ENCODE assay signal across 21 mouse cellular contexts in genomic region chr1:44167859-44168383, GRCm38 (mm10). TPM values are rescaled to one million over a fixed set of nuclear protein-coding genes. Genes with fewer than 3 reads are reported as not detected.
DNase-seq lines count a peak whose midpoint lies in the region; ATAC-seq and TF ChIP-seq lines count a peak whose summit lies in the region.
"Had no signal": no experiment of that assay in that cellular context is flagged by ENCODE, and none has a peak within 500 bp of the region (broad histone marks: within the 10 kb centered on the region; RNA-seq: fewer than 3 reads in every experiment).

No protein-coding gene starts in this region.

- TF ChIP-seq RAD21 in MEL (IDR thresholded peaks at IDR 0.05; ENCODE audit: low read depth, low read length): no peak

- no peak for ATAC-seq in liver, postnatal 0 days
- ATAC-seq: intestine, embryonic 16.5 days had no signal

- no peak overlapping the region for H3K4me2 ChIP-seq in liver, postnatal 0 days (ENCODE audit: low read depth, low read length)
- H3K4me2 ChIP-seq: heart, embryonic 15.5 days; limb, embryonic 12.5 days; neural tube, embryonic 12.5 days had no signal

- no peaks in the 10 kb centered on the region for H3K9me3 ChIP-seq in liver, postnatal 0 days (ENCODE audit: low read length)
- H3K9me3 ChIP-seq in MEL (replicated peaks; ENCODE audit: insufficient read depth, low read length): no peaks in the 10 kb centered on the region
- peaks cover 14% of the 10 kb centered on the region for H3K9me3 ChIP-seq in embryonic facial prominence, embryonic 10.5 days
- H3K9me3 ChIP-seq: heart, embryonic 15.5 days had no signal

- H3K27me3 ChIP-seq in liver, postnatal 0 days (ENCODE audit: insufficient read depth, low read length): no peaks in the 10 kb centered on the region
- no peaks in the 10 kb centered on the region for H3K27me3 ChIP-seq in MEL (ENCODE audit: control insufficient read depth in 1 of 2, insufficient read depth in 2 of 2, low read length in 2 of 2)
- H3K27me3 ChIP-seq in splenic B cell, adult 2 months (ENCODE audit: control insufficient read depth, insufficient read depth, low read length, poor library complexity, severe bottlenecking): no peaks in the 10 kb centered on the region
- no peaks in the 10 kb centered on the region for H3K27me3 ChIP-seq in embryonic facial prominence, embryonic 10.5 days (replicated peaks; ENCODE audit: low read depth, poor library complexity, severe bottlenecking)
- H3K27me3 ChIP-seq: heart, embryonic 15.5 days; limb, embryonic 12.5 days; neural tube, embryonic 12.5 days had no signal

- no peak for DNase-seq in gastrocnemius, adult 2 months
- no peak for DNase-seq in gastrocnemius, postnatal 10 days
- DNase-seq in liver, postnatal 0 days: no peak
- DNase-seq in liver (no peak), MEL (ENCODE audit: low read depth, low spot score) (peak; percentile 38)
- peak; percentile 6 for DNase-seq in splenic B cell, adult 2 months (ENCODE audit: low read depth, low spot score)
- DNase-seq in embryonic facial prominence, embryonic 10.5 days (ENCODE audit: low spot score): no peak
- no peak for DNase-seq in right cerebral cortex, postnatal 36 days (ENCODE audit: low spot score in 2 of 2)
- DNase-seq: cerebellum, adult 18-20 months; lung, adult 18-20 months; right cerebral cortex, postnatal 25 days; thymus, adult 2 months had no signal

- H3K27ac ChIP-seq in gastrocnemius, adult 2 months: no peak overlapping the region
- no peak overlapping the region for H3K27ac ChIP-seq in liver, postnatal 0 days (ENCODE audit: low read depth)
- no peak overlapping the region for H3K27ac ChIP-seq in MEL (ENCODE audit: control insufficient read depth, low read depth, low read length)
- no peak overlapping the region for H3K27ac ChIP-seq in embryonic facial prominence, embryonic 10.5 days (replicated peaks)
- H3K27ac ChIP-seq: heart, embryonic 15.5 days; limb, embryonic 12.5 days; neural tube, embryonic 12.5 days had no signal

- intact Hi-C loops in gastrocnemius, adult 2 months (cut with DNase I): no loop called here

- no peak overlapping the region for H3K4me3 ChIP-seq in gastrocnemius, adult 2 months
- H3K4me3 ChIP-seq in liver, postnatal 0 days (ENCODE audit: low read depth, low read length): no peak overlapping the region
- no peak overlapping the region for H3K4me3 ChIP-seq in MEL (ENCODE audit: control insufficient read depth in 1 of 2, insufficient read depth in 1 of 2, low read depth in 2 of 2, low read length in 2 of 2)
- no peak overlapping the region for H3K4me3 ChIP-seq in embryonic facial prominence, embryonic 10.5 days
- H3K4me3 ChIP-seq: heart, embryonic 15.5 days; limb, embryonic 12.5 days; neural tube, embryonic 12.5 days had no signal

- no peaks in the 10 kb centered on the region for H3K79me2 ChIP-seq in MEL (ENCODE audit: control insufficient read depth, insufficient read depth, low read length, poor library complexity)

- no peak for TF ChIP-seq POLR2A in MEL (IDR thresholded peaks at IDR 0.05; ENCODE audit: control insufficient read depth in 1 of 2, insufficient read depth in 1 of 2, low read depth in 1 of 2, low read length in 2 of 2, poor library complexity in 1 of 2)

- TF ChIP-seq CTCF in gastrocnemius, adult 2 months (IDR thresholded peaks at IDR 0.05): peak; percentile 34; the same call in 1 of the 2 replicates
- peak; percentile 36 for TF ChIP-seq CTCF in liver, postnatal 0 days (IDR thresholded peaks at IDR 0.05; ENCODE audit: low read depth)
- peak; percentile 9 to 27 (median 21); a peak in 2 of 6 replicates for TF ChIP-seq CTCF in MEL (IDR thresholded peaks at IDR 0.05 in 2 of 3, conservative IDR thresholded peaks at IDR 0.05 in 1 of 3; ENCODE audit: control insufficient read depth in 1 of 3, insufficient read depth in 1 of 3, low read depth in 2 of 3, low read length in 3 of 3, poor library complexity in 1 of 3, severe bottlenecking in 1 of 3)

- no peak for TF ChIP-seq EP300 in liver, postnatal 0 days (IDR thresholded peaks at IDR 0.05; ENCODE audit: low read depth)
- TF ChIP-seq EP300 in MEL (IDR thresholded peaks at IDR 0.05; ENCODE audit: low read depth in 1 of 2, low read length in 2 of 2): no peak

- H3K36me3 ChIP-seq in liver, postnatal 0 days (replicated peaks; ENCODE audit: insufficient read depth, low read length): peaks cover 23% of the 10 kb centered on the region
- peaks cover 0 to 2% of the 10 kb centered on the region in 2 experiments; a peak in 2 of 4 replicates for H3K36me3 ChIP-seq in MEL (ENCODE audit: control insufficient read depth in 1 of 2, insufficient read depth in 2 of 2, low read length in 2 of 2)
- H3K36me3 ChIP-seq in splenic B cell, adult 2 months (ENCODE audit: control insufficient read depth, insufficient read depth, low read length, poor library complexity, severe bottlenecking): peaks cover 16% of the 10 kb centered on the region
- H3K36me3 ChIP-seq in embryonic facial prominence, embryonic 10.5 days (replicated peaks): peaks cover 95% of the 10 kb centered on the region

- no peaks in the 10 kb centered on the region for H3K4me1 ChIP-seq in liver, postnatal 0 days (ENCODE audit: insufficient read depth)
- no peaks in the 10 kb centered on the region for H3K4me1 ChIP-seq in MEL (ENCODE audit: control insufficient read depth in 1 of 2, insufficient read depth in 2 of 2, low read length in 2 of 2)
- H3K4me1 ChIP-seq in embryonic facial prominence, embryonic 10.5 days: no peaks in the 10 kb centered on the region
- H3K4me1 ChIP-seq: heart, embryonic 15.5 days; limb, embryonic 12.5 days; neural tube, embryonic 12.5 days had no signal

- 86% methylated on average over 3 of the region's 3 CpGs for WGBS in liver, postnatal 0 days (ENCODE audit: insufficient replicate concordance)
- WGBS in embryonic facial prominence, embryonic 10.5 days: 92% methylated on average over 3 of the region's 3 CpGs

- H3K9ac ChIP-seq in liver, postnatal 0 days (replicated peaks): no peak overlapping the region
- no peak overlapping the region for H3K9ac ChIP-seq in MEL (ENCODE audit: control insufficient read depth, low read depth, low read length, poor library complexity, severe bottlenecking)
- H3K9ac ChIP-seq: heart, embryonic 15.5 days; limb, embryonic 12.5 days; neural tube, embryonic 12.5 days had no signal

TF ChIP-seq in MEL, 35 proteins besides CTCF, POLR2A, EP300 and RAD21:
- TF ChIP-seq ZNF384 (IDR thresholded peaks at IDR 0.05; ENCODE audit: low read depth, low read length) (peak; percentile 47; the same call in 1 of the 2 replicates), USF2 (IDR thresholded peaks at IDR 0.05; ENCODE audit: borderline replicate concordance in 1 of 2, insufficient read depth in 1 of 2, low read depth in 1 of 2, low read length in 2 of 2) (no peak), MAZ (IDR thresholded peaks at IDR 0.05; ENCODE audit: low read depth, low read length) (no peak)

RNA-seq across cellular contexts. Expression of gene Ercc5, which starts 20.4 kb away (rescaled TPM):
- total RNA-seq in gastrocnemius, adult 2 months (2021): 10 to 100 TPM; 14.0 to 19.9 TPM
- total RNA-seq in gastrocnemius, postnatal 10 days (2021): 10 to 100 TPM; 10.7 to 12.6 TPM
- 3.6 and 3.9 TPM in 2 replicates for polyA plus RNA-seq in liver, postnatal 0 days (2015; fragmentation: Nextera tagmentation; extraction: Ambion mirVana)
- total RNA-seq in MEL (2012; rRNA removed): 8.0 and 8.2 TPM in 2 replicates
- 1 to 10 TPM in 1 of 2 experiments, not detected in 1; 8.5 TPM for polyA plus RNA-seq in MEL (2012; ENCODE audit: insufficient read depth in 1 of 2, insufficient read length in 2 of 2, low read depth in 1 of 2, low replicate concordance in 2 of 2, missing spikeins in 1 of 2)
- polyA plus RNA-seq in embryonic facial prominence, embryonic 10.5 days (2016; fragmentation: Nextera tagmentation; extraction: Ambion mirVana): 21.5 and 24.5 TPM in 2 replicates

RNA-seq across cellular contexts. Expression of gene Bivm, which starts 49.2 kb away (rescaled TPM):
- total RNA-seq in gastrocnemius, adult 2 months (2021): 1 to 10 TPM; 7.8 to 9.4 TPM
- total RNA-seq in gastrocnemius, postnatal 10 days (2021): 1 to 10 TPM; 8.1 to 8.8 TPM
- 3.3 and 3.7 TPM in 2 replicates for polyA plus RNA-seq in liver, postnatal 0 days (2015; fragmentation: Nextera tagmentation; extraction: Ambion mirVana)
- 11.8 and 16.7 TPM in 2 replicates for total RNA-seq in MEL (2012; rRNA removed)
- polyA plus RNA-seq in MEL (2012; ENCODE audit: insufficient read depth in 1 of 2, insufficient read length in 2 of 2, low read depth in 1 of 2, low replicate concordance in 2 of 2, missing spikeins in 1 of 2): 10 to 100 TPM in 1 of 2 experiments, not detected in 1; 27.2 TPM
- polyA plus RNA-seq in embryonic facial prominence, embryonic 10.5 days (2016; fragmentation: Nextera tagmentation; extraction: Ambion mirVana): 25.4 and 26.6 TPM in 2 replicates

RNA-seq across cellular contexts. Expression of gene Kdelc1, which starts 49.3 kb away (rescaled TPM):
- 1 to 10 TPM; 5.4 to 7.8 TPM for total RNA-seq in gastrocnemius, adult 2 months (2021)
- 10 to 100 TPM; 12.3 to 14.3 TPM for total RNA-seq in gastrocnemius, postnatal 10 days (2021)
- polyA plus RNA-seq in liver, postnatal 0 days (2015; fragmentation: Nextera tagmentation; extraction: Ambion mirVana): 9.3 and 9.8 TPM in 2 replicates
- total RNA-seq in MEL (2012; rRNA removed): 16.7 and 17.6 TPM in 2 replicates
- polyA plus RNA-seq in MEL (2012; ENCODE audit: insufficient read depth in 1 of 2, insufficient read length in 2 of 2, low read depth in 1 of 2, low replicate concordance in 2 of 2, missing spikeins in 1 of 2): 10 to 100 TPM in 1 of 2 experiments, not detected in 1; 28.7 TPM
- polyA plus RNA-seq in embryonic facial prominence, embryonic 10.5 days (2016; fragmentation: Nextera tagmentation; extraction: Ambion mirVana): 68.2 and 70.1 TPM in 2 replicates

RNA-seq across cellular contexts. Expression of gene Mettl21e, which starts 50.8 kb away (rescaled TPM):
- 10 to 100 TPM; 16.1 to 26.2 TPM for total RNA-seq in gastrocnemius, adult 2 months (2021)
- 1 to 10 TPM in 1 of 2 experiments, under 1 TPM in 1; 0.45 to 1.6 TPM for total RNA-seq in gastrocnemius, postnatal 10 days (2021)
- polyA plus RNA-seq in liver, postnatal 0 days (2015; fragmentation: Nextera tagmentation; extraction: Ambion mirVana): 0.15 TPM in 1 of 2 replicates, not detected in the other
- not detected in 2 replicates for total RNA-seq in MEL (2012; rRNA removed)
- polyA plus RNA-seq in MEL (2012; ENCODE audit: insufficient read depth in 1 of 2, insufficient read length in 2 of 2, low read depth in 1 of 2, low replicate concordance in 2 of 2, missing spikeins in 1 of 2): not detected
- polyA plus RNA-seq in embryonic facial prominence, embryonic 10.5 days (2016; fragmentation: Nextera tagmentation; extraction: Ambion mirVana): not detected in 2 replicates
- total RNA-seq: left cerebral cortex, adult 18-20 months; megakaryocyte, adult 5-6 weeks had no signal
- polyA plus RNA-seq: forebrain, embryonic 11.5 days; gonadal fat pad, adult 2 months; hindbrain, embryonic 11.5 days; intestine, embryonic 16.5 days; limb, embryonic 12.5 days; neural tube, embryonic 12.5 days; thymus, adult 2 months had no signal

Comparison
In these comparisons a context has a peak if more than half of its experiments do, and no peak if none do; other contexts are left out.
1. DNase-seq: peak in MEL (single experiment) and splenic B cell, adult 2 months (single experiment); none in gastrocnemius, adult 2 months (single experiment), gastrocnemius, postnatal 10 days (single experiment), liver, postnatal 0 days (single experiment), liver (single experiment), embryonic facial prominence, embryonic 10.5 days (single experiment) and right cerebral cortex, postnatal 36 days (0 of 2).
2. Peak in every context shown above with its lines, with median percentiles within 50 percentile points of each other: CTCF ChIP-seq.